Mouse (Mus musculus): Measurements from ENCODE around the gene Olfr1211.

Olfr1211 gene

DNA sequence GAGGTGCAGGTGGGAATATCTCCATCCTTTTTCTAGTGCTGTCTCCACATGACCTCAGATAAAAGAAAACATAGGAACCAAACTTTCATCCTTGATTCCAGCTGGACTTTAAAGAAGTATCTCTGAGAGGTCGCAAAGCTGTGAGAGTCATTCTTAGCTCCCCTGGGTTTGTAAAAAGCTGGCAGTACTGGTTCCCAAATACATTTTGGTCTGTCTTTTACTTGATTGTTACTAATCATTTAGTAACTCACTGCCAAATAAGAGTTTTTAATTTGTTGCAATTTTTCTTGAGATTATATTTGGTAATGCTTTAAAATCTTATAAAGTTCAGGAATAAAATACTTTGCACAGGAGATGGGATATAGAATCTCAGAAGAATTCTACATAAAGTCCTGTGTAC is at the start of gene Olfr1211:
TSS of gene Olfr1211 (minus strand) at position 101 of the 400 bp plus-strand sequence.
- no peak for DNase-seq (ENCODE audit: low read depth, low spot score)

DNA sequence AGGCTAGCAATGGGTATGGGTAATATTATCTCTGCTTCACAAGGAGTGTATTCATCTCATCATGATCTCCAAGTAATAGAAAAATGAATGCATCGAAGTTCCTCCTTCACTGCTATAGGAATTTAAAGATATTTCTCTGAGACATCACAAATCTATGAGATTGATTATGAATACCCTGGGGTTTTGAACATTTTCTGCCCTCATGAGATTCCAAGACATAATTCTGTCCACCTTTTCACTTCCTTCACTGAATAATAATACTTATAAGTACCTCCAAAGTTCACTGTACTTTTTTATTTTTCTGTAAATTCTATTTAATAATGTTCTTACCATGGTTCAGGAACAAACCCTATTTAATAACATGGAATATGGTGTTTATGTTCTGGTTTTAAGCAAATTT is 42.3 kb upstream of the Olfr1211 start, which contains the start of gene Gm13762:
TSS of gene Gm13762 (minus strand) at position 101 of the 400 bp plus-strand sequence.
- DNase-seq (ENCODE audit: low read depth, low spot score), result no peak

DNA sequence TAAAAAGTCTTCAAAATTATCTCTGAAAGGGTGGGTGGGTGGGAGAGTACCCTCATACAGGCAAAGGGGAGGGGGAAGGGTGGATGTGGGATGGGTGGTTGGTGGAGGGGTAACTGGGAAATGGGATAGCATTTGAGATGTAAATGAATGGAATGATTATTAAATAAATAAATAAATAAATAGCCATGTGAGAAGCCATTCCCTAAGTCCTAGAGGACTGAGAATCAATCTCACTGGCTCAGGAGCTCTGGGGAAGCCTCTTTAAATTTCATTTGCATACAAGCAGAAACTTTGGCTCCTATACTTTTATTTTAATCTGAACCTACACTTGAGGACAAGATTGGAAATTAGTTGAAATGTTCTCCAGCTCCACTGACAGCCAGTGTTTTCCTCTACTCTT is 15.8 kb upstream of the Olfr1211 start, which contains the start of gene Olfr1212:
TSS of gene Olfr1212 (plus strand) at position 301 of the 400 bp plus-strand sequence.
- no peak for DNase-seq (ENCODE audit: low read depth, low spot score)

DNA sequence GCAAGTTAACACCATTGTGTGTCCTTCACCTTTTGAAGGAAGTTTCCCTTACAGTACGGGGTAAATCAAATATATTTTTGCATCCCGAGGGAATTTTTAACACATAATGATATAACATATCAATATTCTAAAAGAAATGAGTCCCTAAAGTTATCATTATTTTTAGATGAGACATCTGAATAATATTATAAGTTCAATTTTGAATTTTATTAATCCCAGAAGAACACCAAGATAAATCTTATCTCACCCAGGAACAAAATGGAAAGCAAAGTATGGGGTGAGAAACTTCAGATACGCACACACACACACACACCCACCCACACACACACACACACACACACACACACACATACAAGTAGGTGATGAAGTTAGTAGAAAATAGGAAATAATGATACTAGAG is 22.9 kb downstream of the Olfr1211 start, which contains the start of gene Olfr1209:
TSS of gene Olfr1209 (minus strand) at position 101 of the 400 bp plus-strand sequence.
- no peak for DNase-seq (ENCODE audit: low read depth, low spot score)

DNA sequence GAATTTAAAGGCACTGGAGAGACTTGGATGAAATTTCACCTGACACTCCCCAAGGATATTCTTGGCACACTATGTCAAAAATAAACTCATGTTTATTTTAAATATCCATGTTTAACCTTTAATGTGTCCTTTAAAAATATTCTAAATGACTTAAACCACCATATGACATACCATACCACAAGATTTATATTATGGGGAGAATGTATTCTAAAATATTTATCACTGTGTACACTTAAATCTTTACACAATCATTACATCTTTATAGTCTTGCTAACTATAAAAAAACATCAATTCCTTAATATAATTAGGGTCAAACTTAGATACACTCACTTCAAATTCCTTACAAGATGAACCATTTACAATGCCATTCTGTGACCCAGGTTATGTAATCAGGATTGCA is 35.7 kb downstream of the Olfr1211 start, which contains the start of gene Olfr1208:
TSS of gene Olfr1208 (minus strand) at position 101 of the 400 bp plus-strand sequence.
- DNase-seq (ENCODE audit: low read depth, low spot score), result no peak
